Mouse (Mus musculus) heart, postnatal 25 days (tissue): ENCODE data around the gene Lzic. TPM values are rescaled to one million over a fixed set of nuclear protein-coding genes. Genes with fewer than 3 reads are reported as not detected.
"Not testable (repeated sequence)": the region's sequence is repeated elsewhere in the genome, so short reads cannot be mapped to it uniquely, and the experiment has no call there.

ENCODE experiments used
- DNase-seq: peaks from one replicate; pipeline ENCODE4 v3.0.0; 2022; ENCODE audit warnings: low spot score
- intact Hi-C: fragments of 180-260 bp; cut with DNase I; formaldehyde crosslinking; loops from one replicate; pipeline ENCODE4 v1.15.1; 2025
- total RNA-seq, 2 experiments: library from RNA; stranded (reverse); gene quantifications; 2 replicates each; pipeline ENCODE4 v1.2.3; 2021

Gene Lzic
- 10 to 100 TPM; 55.2 to 64.3 TPM for total RNA-seq

DNA sequence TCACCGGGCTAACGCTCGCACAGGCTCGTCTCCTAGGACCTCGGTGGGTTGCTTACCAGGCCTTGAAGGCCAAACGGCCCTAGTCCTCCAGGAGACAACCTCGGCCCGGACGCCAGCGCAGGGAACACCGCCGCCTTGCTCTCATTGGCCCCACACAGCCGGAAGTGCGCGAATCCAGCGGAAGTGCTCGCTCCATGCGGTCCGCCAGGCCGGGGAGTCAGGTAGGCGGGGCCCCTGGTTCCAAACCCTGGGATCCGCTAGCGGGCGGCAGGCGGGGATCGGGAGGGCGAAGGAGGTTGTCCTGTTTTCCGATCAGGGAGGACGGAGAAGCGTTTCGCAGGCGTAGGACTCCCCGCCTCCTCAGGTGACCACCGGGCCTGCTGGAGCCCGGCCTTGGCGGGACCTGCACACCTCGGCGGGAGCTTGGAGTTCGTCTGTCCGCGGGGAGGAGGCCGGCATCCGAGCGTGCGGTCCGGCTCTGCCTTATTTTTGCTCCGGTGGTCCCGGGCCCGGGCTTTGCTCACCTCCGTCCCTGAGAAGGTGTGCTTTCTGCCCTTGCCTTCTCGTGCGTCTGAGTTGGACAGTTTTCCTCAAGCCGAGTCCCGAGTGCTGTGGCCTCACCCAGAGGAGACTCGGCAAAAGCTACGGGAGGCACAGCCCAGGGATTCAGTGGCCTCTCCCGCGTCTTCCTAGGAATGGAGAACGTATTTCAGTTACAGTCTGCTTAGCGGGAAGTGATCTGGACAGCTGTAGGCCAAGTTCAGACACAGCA, at the start of gene Lzic, which contains the start of gene Nmnat1:
Gene Lzic (plus strand): TSS at position 177 of the 772 bp plus-strand sequence.
Gene Nmnat1 (minus strand): TSS at position 150 of the 772 bp plus-strand sequence.
- intact Hi-C loops: loop anchor here (2.0 kb wide), 2 partner anchors 22 to 58 kb away; no protein-coding TSS in a partner anchor
- peak; percentile 89 for DNase-seq

DNA sequence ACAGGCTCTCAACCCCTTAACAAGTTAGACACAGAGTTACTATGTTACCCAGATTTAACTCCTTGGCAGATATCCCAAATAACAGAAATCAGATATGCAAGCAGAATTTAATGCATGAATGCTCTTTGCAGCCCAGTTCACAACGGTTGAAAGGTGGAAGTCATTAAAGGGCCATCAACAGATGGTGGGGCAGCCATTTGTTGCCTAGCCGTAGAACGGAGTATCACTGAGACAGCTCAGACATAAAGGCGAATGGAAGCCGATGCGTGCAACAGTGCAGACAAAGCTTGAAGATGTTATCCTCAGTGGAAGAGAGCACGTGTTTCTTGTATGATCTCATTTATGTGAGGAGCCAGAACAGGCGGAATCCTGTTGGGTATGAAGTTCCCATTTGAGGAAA, 44.5 kb upstream of the Lzic start:
- DNase-seq: no peak
- intact Hi-C loops: loop anchor here (5.0 kb wide), 1 partner anchor 68 kb away; no protein-coding TSS in a partner anchor

DNA sequence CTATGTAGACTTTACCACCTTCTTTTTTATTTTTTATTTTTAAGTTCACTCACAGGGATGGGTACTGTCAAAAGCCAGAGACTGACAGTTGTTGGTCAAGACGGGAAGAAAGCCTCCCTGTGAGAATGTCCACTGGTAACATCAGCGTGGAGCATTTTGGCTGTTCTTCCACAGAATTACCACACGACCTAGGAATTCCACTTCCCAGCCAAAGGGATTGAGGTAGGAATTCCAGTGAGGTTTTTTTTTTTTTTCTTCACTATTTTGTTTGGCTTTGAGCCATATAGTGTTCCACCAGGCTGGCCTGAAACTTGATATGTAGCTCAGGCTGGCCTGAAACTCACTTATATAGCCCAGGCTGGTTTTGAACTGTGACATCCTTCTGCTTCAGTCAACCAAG, 42.6 kb upstream of the Lzic start:
- intact Hi-C loops: loop anchor here (5.0 kb wide), 1 partner anchor 70 kb away; no protein-coding TSS in a partner anchor
- DNase-seq: no peak

DNA sequence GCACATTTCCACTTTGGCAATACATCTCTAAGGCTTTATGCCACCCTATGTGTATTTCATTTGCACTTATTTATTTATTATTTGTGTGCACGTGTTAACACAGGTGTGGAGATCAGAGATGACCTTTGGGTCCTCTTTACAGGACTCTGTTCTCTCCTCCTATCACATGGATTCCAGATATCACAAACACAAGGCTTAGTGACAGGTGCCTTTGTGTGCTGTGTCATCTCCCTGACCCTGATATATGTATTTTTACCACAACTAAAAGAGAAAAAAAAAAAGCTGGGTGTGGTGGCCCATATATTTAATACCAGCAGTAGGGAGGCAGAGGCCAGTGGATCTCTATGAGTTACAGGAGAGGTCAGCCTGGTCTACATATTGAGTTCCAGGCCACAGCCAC, 40.6 kb upstream of the Lzic start:
- intact Hi-C loops: loop anchor here (2.0 to 5.0 kb wide), 2 partner anchors 18 to 72 kb away; partner anchors contain the start of gene Ube4b

DNA sequence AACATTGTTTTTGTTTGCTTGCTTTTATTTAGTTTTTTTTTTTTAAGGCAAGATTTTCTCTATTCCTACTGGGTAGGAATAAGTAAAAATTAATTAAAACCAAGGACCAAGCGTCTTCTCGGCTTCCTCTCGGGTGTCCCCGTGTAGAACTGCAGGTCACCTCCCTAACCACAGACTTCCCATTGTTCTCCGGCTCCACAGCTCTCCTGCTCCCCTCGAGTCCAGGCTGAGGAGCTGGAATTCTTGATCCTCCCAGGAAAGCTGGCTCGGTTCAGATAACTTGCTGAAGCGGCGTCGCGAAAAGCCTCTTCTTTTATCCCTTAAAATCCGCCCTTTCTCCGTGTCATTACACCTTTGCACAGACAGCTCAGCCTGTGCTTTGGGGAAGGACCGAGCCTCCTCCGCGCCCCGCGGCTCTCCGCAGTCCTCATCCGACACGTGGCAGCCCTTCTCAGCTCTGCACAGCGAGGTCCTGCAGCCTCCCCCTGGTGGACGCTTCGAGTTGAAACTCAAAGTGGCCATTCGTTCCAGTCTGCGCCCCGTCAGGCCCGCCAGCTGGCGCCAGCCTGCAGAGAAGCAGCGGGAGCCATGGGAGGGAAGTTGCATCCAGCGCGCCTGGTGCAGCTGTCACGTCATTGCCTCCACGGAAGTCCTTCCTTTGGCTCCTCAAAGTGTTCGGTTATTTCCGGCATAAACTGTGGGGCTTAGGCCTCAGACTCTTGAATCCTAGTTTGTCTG, 39.9 kb upstream of the Lzic start:
- intact Hi-C loops: loop anchor here (2.0 to 5.0 kb wide), 2 partner anchors 18 to 73 kb away; partner anchors contain the start of gene Ube4b
- peak; percentile 86 for DNase-seq

More for the DNA sequence above, 40.6 kb upstream of the Lzic start:
- no peak for DNase-seq

DNA sequence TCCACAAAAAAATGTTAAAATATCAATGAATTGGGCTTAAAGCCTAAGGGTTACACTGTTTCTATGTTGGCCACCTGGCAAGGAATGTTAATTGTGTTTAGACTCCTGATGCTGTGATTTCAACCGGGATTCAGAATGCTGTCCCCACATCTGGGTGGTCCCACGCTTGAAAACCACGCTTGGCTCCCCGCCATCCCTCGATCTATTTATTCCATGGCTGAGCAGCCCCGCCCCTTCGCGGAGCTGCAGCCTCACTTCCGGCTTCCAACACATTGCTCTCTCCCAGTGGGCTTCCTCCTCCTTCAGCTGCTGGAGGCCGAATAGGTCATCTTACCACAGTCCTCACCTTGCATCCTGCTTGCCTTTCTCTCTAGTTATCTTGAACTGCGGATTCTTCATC, 39.2 kb upstream of the Lzic start:
- intact Hi-C loops: loop anchor here (2.0 kb wide), 1 partner anchor 19 kb away; the partner anchor contains the start of gene Ube4b
- no peak for DNase-seq

DNA sequence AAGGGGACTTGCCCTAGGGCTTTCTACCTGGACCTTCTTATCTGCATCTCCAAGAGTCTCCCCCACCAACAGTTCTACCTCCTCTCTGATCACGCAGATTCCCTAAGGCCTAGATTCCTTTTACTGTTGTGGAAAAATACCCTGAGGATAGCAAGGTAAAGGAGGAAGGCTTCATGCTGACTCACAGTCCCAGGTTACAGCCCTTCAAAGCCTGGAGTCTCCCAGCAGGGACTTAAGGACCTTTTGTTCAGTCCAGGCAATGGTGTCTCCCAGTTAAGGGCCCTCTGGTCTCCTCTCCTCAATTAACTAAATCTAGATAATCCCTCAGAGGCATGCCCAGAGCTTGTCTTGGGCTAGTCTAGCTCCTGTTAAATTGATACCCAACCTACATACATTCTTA, 38.7 kb upstream of the Lzic start:
- intact Hi-C loops: no loop called here
- DNase-seq: no peak

DNA sequence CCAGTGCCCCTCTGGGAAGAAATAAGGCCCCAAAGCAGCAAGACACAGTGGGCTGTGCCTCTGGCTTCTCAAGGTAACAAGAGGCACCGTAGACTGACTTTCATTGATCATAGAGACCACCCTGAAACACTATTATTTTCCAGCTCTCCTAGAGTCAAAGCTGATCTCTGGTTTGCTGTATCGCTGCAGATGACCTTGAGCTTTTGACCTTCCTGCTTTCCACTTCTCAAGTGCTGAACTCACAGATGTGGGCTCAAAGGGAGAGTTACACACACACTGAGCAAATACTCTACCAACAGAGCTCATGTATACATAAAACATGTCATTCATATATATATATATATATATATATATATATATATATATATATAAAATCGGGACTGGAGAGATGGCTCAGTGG, 34.4 kb upstream of the Lzic start:
- DNase-seq: no peak
- intact Hi-C loops: no loop called here

DNA sequence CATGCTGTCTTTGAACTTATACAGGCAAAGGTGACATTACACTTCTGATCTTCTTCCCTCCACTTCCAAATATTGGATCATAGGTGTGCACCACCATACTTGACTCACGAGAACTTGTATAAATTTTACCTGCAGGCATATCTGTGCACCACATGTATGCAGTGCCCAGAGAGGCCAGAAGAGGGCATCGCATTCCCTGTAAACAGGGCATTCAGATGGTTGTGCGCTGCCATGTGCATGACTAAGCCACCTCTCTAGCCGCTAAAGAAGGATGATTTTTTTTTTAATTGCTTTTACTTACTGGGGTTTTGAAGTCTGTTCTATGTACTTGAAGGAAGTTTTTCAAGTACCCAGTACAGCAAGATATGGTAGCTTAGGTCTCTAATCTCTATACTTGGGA, 31.4 kb upstream of the Lzic start:
- DNase-seq: no peak
- intact Hi-C loops: loop anchor here (2.0 kb wide), 1 partner anchor 89 kb away; no protein-coding TSS in a partner anchor

DNA sequence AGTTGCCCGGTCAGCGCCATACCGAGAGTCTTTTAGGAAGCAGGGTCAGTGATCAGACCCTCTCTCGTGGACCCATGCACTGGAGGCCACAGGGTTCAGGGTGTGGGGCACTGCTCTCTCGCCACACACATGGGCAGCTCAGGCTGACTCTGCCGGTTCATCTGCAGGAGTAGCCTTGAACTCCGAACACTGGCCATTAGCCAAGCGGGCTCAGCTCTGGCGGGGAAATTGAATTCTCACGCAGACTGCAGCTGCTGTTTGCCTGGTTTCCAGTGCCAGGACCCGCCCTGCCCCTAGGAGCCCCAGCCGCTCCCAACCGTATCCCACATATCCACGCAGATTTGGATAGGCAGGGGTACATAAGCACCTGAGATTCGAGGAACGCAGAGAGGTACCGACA, 30.8 kb upstream of the Lzic start:
- intact Hi-C loops: no loop called here
- no peak for DNase-seq

DNA sequence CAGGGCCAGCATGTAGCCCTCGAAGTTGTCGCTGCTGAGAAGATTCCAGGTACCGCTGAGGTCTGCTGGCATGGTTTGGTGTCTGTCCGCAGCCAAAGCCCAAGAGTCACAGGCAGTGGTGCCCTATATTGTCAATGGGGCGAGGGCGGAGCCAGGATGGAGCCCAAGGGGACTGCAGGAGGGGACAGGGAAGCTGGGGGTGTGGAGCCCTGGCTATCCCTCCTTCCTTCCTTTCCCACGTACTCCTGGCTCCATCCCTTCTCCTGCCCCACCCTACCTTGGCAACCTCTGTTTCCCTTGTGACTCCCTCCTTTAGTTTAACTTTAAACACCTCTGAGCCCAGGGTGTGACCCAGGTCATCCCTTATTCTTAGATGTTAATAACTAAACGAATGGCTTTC, 30.1 kb upstream of the Lzic start, which contains the start of gene Rbp7:
Gene Rbp7 (minus strand): TSS at position 100 of the 400 bp plus-strand sequence.
- intact Hi-C loops: no loop called here
- peak; percentile 35 for DNase-seq

DNA sequence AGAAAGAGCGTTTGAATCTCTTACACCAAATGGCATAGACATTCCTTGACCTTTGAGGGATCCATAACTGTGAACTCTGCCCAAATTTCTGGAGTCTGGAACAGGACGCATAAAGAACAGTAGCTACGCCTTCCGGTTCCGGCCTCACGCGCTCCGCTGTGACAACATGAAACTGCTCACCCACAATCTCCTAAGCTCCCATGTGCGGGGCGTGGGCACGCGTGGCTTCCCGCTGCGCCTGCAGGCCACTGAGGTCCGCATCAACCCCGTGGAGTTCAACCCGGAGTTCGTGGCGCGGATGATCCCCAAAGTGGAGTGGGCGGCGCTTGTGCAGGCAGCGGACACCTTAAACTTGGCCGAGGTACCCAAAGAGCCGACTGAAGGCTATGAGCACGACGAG, 27.9 kb upstream of the Lzic start:
- intact Hi-C loops, DNase-seq: not testable (repeated sequence)

DNA sequence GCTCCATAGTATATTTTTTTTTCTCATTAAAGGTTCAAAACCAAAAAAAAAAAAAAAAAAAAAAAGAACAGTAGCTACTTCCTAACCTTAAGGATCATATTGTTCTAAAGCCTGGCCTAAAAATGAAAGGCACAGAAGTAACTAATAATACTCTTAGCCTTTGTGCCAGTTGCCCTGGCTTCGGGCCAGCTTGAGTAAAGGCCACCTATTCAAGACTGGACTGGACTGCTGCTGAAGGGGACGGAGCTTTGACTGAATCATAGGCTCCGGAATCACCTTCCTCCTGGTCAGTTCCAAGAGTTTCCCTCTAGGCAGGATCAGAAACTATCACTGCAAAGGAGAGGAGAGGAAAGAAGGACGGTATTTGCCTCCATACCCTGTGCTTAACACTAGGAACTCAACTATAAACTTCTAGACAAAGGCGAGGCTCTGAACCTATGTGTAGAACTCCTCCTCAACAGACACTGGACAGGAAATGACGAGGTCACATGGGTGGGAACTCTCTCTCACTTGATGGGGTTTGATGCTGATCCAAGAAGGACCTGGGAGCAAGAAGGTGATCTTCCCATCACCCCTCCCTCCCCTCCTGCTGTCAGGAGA, 27.1 kb upstream of the Lzic start:
- intact Hi-C loops: no loop called here
- peak; percentile 38 for DNase-seq

DNA sequence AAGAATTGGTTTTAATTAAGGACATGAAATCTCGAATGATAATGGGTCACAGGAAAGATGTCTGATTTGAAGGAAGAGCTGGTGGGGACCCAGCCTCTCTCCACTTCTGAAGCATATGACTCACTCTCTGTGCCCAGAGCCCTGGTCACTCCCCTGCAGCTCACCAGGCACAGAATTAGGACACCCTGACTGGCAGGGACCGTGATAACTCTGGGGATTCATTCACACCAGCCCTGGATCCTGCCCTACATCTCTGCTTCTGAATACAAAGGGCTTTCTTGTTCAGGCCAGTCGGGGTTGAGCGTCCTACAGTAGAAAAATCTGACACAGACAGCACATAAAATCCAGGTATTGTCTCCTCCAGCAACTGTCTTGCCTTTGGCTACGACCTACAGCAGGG, 26.5 kb upstream of the Lzic start:
- DNase-seq: no peak
- intact Hi-C loops: no loop called here

DNA sequence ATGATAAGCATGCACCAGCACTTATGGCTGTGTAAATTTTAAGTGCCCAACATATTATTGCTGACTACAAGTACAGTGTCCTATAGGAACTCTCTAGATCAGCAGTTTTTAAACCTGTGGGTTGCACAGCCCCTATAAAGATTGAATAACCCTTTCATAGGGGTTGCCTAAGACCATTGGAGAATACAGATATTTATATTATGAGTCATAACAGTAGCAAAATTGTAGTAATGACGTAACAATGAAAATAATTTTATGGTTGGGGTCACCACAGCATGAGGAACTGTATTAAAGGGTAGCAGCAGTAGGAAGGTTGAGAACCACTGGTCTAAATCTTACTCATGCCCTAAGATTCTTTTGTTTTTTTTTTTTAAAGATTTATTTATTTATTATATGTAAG, 25.6 kb upstream of the Lzic start:
- intact Hi-C loops: no loop called here
- no peak for DNase-seq

DNA sequence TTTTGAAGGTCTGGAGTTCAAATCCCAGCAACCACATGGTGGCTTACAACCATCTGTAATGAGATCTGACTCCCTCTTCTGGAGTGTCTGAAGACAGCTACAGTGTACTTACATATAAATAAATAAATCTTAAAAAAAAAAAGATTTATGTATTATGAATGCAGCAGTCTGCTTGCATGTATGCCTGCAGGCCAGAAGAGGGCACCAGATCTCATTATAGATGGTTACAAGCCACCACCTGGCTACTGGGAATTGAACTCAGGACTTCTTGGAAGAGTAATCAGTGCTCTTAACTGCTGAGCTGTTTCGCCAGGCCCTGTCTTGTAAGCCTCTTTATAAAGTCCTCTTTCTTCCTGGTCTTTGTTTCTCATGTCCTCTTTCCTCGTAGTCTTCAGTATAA, 24.6 kb upstream of the Lzic start:
- intact Hi-C loops: not testable (repeated sequence)

DNA sequence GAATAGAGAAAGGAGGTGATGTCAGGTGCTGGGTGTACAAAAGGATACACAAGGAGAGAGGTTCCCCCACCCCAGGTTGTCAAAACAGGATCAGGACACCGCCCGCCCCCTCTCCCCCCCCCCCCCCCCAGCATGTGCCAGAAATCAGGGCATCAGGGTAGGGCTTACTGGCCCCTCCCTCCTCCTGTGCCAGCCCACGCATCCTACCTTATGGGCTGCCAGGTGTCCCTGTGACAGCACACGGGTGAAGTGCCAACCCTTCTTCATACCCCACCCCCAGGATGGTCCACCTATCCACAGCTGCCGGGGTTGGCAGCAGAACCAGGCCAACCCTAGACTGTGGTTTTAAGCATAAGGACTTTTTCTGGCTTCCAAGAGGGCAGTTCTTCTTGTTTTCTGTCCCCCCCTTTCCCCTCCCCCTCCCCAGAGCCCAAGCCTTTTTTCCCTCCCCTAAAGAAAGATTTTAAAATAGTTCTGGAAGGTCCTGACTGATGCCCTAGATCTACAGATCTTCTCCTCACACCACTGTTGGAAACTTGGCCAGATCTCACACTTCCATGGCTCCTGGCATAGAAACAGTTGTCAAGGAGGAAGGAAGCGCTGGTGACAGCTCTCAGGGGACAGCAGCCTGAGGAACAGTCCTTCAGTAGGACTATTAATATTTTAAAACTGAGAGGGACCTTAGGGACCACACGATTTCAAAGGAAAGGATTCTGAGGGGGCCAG, 23.3 kb upstream of the Lzic start:
- intact Hi-C loops: loop anchor here (2.0 kb wide), 1 partner anchor 23 kb away; the partner anchor contains the start of genes Lzic and Nmnat1
- no peak for DNase-seq

More for the DNA sequence above, 24.6 kb upstream of the Lzic start:
- DNase-seq: not testable (repeated sequence)

DNA sequence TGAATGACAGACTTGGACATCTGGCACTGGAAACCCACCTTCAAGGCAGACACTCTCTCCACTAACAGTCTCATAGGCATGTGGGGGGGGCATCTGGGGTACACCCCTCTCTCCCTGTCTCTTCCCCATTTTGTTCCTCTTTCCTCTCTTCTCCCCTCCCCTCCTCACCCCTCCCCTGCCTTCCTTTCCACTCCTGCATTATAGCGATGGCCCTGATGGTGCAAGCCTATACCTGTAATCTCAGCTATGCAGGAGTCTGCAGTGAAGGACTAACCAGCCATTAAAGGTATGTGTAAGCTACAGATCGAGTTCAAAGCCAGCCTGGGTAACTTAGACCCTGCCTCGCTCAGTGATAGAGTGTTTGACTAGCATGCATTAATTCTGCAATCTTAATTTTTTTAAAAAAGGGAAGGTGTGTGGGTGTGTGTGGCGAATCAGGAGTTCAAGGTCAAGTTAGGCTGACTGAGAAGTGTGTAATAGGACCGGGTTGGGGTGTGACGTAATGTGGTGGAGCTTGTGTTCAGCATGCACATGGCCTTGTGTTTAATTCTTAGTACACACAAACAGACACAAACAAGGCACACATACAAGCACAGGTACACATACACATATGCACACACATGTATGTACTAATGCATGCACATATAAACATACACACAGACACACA, 22.6 kb upstream of the Lzic start:
- DNase-seq: no peak
- intact Hi-C loops: loop anchor here (2.0 kb wide), 1 partner anchor 22 kb away; the partner anchor contains the start of genes Lzic and Nmnat1

DNA sequence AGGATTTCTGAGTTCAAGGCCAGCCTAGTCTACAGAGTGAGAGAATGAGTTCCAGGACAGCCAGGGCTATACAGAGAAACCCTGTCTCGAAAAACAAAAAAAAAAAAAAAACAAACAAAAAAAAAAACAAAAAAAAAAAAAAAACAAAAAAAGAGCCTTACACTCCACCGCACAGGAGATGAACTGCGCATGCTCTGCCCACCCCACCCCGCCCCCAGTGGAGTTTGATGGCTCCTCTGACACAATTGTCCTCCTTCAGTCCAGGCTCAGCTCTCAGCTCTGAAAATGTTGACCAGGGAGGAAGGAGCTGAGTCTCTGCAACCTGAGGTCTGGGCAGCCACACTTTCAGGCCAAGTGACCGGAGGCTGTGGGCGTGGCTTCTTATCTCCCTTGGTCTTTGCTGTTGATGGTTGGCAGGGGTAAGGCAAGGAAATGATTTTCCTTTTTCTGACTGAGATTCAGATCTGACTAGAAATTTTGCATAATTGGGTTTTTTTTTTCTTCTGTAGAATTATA, 21.5 kb upstream of the Lzic start:
- intact Hi-C loops: loop anchor here (2.0 kb wide), 1 partner anchor 21 kb away; the partner anchor contains the start of genes Lzic and Nmnat1
- DNase-seq: no peak
